Mouse (Mus musculus) spleen, postnatal 36 days (tissue): ENCODE results near the gene Rab31.

ENCODE experiments used
- DNase-seq, 2 experiments: peaks; one replicate each; pipeline ENCODE4 v3.0.0; 2022; ENCODE audit warnings: low spot score in 2 of 2, mixed read lengths in 1 of 2

Rab31 gene

DNA sequence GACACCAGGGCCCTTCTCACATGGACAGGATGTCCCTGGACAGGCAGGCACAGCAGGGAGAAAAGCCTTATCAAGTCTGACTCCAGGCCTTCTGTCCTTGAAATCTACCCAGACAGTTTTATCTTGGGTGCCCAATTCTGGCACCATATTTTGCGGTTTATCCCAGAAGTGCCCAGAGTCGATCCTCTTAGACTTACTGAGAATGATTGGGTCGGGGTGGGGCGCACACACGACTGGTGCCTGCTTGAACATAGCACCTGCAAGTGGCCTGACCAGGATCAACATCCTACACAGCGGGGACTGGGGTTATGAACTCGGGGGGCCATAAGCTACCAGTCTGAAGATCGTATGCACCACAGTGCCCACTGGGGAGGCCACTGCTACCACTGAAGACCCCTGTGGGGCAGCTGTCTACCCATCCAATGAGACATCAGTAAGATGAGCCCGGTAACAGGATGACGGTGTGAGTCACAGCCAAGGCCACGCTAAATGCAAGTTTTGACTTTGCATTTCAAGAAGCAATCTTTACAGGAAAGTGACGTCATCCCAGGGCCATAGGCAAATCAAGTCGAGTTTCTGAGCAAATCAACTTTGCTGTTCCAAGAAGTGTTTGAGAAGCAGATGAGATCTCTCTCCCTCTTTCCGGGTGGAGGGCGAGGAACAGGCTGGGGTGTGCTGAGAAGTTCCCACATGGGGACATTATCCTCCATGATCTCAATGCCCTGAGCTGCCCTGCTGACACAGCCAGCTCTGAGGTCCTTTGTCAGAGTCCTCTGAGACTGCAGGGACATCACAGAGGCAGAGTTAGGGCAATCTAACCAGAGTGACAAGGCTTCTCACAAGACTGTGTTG is 32.5 kb downstream of the Rab31 start:
- DNase-seq = no peak

DNA sequence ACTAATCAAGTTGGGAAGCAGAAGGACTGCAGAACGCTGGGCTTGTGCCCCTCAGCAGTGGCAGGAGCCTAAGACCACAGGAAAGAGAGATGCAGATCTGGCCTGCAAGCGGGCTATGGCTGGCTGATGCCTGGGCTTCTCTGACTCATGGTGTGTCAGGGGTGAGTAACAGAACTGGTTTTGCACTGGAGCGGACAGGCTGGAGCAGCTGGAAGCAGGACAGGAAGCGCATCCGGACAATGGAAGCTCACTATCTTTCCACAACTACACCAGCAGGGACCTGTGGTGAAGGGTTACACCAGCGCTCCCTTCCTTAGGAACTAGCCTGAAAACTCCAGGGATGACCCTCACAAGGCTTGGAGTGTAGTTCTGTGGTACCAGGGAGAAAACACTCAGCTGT is 34.9 kb downstream of the Rab31 start:
- no peak for DNase-seq

DNA sequence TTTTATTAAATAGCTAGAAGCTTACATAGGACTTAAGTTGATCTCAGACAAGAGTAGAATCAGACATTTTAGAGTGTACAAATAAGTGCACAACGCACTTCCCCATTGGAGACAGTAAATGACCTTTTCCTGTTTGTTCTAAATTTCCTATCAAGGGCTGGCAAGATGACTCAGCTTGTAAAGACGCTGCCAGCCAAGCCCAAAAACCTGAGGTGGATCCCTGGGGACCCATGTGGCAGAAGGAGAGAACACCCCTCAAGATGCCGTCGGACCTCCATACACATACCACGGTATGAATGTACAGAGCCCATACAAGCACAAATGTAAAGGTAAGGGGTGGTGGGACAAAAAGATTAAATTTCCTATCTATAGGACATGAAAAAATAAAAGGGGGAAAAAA is 35.4 kb downstream of the Rab31 start:
- no peak for DNase-seq

DNA sequence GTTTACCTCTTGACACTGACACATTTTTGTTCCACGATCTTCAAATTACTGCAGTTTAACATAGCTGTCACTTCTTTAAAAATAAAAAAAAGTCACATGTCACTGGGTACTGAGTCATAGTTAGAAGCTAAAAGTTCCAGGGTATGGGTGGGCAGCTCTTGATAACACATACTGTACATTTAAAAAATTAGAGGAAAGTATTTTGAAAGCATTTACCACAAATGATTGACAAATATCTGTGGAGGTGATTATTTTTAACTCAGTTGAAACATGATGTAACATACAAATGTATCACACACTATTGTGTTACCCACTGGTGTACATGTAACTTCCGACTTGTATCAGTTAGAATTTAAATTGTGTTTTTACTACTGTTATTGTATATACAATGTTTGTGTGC is 37.5 kb downstream of the Rab31 start:
- no peak for DNase-seq

DNA sequence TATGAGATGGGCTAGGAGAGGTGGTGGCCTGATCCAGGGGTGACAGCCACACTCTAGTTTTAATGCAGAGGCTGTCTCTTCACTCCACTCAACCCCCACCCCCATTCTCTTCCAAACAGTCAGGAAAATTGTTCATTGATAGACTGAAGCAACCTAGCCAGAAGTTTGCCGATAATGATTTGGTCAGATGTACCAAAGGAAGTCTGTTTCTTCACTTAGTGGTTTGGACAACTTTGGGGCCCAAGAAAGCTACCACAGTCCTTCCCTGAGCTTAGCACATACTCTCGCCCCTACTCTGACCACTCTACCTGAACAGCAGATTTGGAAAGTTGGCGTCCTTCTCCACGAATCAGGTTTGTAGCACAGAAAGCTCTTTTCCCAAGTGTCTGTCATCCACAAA is 39.9 kb downstream of the Rab31 start:
- no peak for DNase-seq

DNA sequence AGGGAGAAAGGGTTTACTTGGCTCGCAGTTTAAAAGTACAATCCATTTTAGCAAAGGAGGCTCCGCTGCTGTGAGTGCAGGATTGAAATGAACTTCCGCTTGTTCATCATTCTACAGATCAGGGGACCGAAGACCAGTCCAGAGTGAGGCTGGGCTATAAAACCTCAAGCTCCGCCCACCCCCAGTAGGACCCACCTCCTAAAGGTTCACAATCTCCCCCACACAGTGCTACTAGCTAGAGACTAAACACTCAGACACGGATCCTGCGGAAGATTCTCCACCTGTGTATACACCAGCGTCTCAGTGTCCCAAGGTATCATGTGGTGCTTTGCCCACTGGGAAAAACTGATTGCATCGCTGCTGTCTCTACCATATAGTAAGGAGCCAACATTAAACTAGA is 40.8 kb downstream of the Rab31 start:
- DNase-seq = no peak

DNA sequence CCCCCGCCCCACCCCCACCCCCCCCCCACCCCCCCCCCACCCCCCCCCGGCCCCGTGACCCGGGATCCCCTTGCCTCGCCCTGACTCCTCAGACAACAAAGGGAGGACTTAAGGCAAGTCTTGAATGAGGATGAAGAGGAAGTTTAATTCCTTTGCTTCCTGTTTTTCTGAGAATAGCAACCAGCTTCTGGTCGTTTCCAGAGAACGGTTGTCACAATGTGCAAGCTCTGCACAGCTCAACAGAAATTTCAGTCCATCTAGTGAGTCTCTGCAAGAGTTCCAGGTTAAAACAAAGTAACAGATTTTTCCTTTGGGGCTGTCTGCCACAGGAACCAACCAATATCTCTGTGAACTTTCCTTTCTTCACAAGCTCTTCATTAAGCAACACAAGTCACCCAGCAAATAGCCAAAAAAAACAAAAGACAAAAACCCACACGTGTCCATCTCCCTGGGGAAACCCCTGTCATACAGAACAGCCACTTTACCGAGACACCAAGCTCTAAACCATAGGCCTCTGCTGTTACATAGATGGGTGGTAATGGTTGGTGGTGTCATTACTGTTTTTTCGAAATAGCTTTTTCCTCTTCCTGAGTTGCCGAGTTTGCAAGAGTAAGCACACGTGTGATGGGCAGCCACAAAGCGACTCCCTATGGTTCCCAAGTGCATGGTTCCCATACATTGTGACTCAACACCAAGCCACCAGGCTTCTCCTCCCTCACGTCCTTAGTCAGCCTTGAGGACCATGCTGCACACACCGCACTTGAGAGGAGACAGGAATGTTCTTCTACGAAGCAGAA is 42.4 kb downstream of the Rab31 start:
- DNase-seq = peak; percentile 22 to 43

DNA sequence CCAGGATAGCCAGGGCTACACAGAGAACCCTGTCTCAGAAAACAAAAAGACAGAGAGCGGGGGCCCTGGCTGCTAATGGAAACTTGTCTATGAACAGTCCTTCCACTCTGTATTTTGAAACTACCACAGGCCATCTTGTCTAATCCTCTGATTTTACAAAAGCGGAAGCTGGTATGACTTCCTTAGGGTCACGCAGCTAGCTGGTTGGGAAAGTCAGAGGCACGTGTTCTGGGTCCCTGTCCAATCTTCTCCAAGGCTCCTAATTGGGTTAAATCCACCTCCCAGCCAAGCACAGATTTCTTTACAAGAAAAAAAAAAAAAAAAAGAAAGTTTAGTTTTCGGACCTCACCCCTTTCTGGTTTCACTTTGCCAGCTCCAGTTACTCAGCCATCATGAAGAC is 45.8 kb downstream of the Rab31 start:
- no peak for DNase-seq

DNA sequence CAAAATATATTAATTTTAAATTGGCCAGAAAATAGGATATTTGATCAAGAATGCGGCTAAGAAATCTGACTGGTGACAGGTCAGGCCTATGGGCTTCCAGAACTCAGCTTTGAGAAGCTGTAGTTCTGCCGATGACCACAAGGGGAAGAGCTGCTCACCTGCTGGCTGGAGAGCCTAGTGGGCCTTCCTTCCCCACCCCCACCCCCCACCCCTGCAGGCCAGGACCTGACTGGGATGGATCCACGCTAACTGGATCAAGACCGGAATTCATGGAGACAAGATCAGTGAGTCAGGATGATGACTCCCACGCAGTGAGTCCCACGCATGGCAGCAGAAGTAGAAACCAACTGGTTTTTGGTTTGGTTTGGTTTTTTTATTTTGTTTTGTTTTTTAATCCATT is 46.3 kb downstream of the Rab31 start:
- peak in 1 of 2 experiments; percentile 17 for DNase-seq

DNA sequence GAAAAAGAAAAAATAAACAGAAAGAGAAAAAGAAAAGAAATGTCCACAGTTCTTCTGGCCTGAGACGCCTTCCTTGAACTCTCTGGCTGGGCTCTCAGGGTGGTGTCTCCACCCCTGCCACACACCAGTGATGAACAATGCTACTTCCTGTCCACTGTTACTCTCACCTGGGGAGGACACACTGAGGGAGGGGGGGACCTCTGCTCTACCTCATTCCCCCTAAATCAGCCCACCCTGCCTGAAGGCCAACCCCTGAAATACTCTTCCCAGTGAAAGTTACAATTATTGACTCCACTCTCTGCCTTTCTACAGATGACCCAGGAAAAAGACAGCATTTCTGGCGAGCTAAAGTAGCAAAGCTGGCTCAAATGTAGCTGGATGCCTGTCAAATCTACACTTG is 46.7 kb downstream of the Rab31 start:
- DNase-seq = no peak

DNA sequence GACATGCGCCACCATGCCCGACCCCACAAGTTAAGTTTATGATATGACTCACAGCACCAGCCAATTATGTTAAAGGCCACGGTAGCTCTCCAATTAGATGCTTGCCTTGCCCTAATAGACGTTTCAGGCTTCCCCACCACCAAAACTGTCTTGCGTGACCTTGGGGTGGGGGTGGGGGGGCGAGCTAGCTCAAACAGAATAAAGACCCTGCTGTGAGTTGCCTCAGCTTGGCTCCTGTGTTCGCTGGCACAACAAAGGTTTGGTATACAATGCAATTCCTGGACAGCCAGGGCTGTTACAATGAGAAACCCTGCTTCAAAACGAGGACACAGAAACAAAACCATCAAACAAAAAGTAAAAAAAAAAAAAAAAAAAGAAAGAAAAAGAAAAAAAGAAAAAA is 47.2 kb downstream of the Rab31 start:
- no peak for DNase-seq

DNA sequence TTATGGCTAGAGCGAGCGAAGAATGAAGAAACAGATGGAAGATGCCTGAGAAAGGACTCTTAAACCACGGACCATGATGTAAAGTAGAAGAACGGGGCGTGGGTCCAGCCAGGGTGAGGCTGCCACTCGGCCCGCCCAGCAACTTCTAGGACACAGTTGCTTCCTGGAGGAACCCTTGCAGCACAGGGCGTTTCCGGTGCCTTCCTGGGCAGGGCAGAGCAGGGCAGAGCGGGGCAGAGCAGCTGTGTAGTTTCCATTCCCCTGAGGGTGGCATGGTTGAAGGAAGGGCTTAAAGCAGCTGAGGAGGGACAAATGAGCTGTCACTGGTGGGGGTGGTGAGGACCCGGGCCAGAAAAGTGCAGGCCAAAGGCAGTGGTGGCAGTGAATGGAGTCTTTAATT is 48.3 kb downstream of the Rab31 start:
- DNase-seq = peak; percentile 81 to 82

DNA sequence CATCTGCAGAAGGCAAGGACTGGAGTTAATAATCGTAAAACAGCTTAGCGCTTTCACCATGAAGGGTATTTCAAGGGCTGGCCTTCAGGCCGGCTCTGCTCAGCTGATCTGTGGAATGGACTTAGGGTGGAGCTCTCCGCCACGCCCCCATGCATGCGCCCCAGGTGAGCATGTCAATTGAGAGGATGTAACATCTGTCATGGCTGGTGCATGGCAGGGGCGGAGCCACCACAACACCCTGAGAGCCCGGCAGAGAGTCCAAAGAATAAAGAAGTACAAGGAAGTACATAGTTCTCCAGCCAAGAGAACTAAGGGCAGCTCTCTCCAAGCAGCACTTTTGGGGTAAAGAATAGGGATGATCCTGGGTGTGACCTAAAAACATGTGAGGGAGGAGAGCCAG is 48.9 kb downstream of the Rab31 start:
- DNase-seq = peak; percentile 77 to 79

DNA sequence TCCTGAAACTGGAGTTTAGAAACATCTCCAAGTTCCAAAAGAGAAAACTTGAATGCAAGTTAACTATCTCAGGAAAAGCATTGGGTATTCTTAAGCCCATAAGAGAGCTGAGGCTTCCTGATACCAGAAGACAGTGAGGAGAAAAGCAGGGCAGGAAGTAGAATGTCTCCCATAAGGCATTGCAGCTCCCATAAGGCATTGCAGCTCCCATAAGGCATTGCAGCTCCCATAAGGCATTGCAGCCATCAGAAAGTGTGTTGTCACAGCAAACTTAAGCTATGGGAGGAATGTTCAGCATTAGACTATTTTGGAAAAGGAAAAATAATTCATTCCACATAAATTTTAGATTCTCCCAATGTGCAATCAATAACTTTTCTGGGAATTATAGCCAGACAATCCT is 51.2 kb downstream of the Rab31 start:
- no peak for DNase-seq

DNA sequence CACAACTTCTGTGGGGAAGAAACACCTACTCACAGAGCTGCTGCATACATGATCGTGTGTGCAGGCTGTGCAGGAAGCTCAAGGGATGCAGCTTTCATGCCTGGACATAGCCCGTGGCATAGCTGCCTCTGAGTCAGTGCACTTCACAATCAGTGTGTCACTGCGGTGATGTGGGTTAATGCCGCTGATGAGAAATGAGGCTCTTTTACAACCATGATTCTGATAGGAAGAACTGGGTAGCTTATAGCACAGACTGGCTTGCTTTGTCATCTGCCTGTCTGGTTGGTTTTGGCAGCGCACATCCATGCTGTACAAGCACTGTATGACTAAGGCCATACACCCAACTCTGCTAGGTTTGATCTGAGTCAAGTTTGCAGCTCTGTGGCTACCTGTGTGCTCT is 52.7 kb downstream of the Rab31 start:
- no peak for DNase-seq

DNA sequence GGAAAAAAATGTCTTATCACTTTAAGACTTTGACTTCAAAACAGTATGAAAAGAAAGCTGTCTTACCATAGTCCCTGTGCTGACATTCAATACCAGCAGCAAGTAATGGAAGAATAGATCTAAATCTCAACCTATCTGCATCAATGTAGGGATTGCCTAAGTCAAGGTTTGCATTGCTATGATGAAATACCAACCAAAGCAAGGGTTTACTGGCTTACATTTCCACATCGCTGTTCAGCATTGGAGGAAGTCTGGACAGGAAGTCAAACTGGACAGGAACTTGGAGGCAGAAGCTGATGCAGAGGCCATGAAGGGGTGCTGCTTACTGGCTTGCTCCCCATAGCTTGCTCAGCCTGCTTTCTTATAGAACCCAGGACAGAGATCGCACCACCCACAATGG is 54.0 kb downstream of the Rab31 start:
- DNase-seq = no peak

DNA sequence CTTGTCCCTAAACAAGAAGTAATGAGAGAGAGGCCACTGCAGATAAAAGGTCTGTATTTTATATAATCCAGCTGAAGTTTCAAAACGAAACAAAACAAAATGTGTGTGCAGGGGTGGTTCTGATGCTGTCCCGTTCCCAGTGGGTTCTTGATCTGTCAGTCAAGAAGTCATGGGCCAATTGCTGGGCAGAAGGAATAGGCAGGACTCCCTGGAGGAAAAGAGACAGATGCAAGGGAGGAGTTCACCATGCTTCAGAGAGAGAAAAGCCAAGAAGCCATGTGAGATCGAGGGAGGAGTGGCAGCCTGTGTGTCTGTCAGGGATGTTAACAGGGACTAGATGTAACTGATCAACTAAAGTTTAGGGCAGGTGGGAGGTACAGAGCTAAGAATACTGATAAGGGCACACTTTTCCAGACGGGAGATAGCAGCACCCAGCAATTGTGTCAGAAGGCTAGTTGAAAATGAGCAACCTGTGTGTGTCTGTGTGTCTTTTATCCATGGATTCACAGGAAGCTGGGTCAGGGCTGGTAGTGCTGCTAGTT is 54.8 kb downstream of the Rab31 start:
- DNase-seq = no peak

DNA sequence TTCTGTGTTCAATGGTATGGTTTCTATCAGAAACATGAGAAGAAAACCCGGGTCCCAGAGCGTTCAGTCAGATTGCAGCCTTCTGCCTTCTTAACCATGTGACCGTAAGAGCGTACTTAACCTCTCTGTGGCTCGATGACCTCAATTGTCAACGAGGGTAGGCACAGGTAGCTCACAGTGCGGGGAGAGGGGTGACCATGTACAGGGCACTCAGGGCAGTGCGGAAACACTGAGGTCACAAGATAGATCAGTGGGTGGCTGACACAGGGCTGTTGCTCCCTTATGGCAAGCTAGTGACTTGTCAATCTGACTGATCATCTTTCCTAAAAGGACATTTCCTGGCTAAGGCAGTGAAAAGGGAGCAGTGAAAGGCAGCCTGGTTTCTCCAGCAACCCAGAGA is 58.5 kb downstream of the Rab31 start:
- DNase-seq = no peak

DNA sequence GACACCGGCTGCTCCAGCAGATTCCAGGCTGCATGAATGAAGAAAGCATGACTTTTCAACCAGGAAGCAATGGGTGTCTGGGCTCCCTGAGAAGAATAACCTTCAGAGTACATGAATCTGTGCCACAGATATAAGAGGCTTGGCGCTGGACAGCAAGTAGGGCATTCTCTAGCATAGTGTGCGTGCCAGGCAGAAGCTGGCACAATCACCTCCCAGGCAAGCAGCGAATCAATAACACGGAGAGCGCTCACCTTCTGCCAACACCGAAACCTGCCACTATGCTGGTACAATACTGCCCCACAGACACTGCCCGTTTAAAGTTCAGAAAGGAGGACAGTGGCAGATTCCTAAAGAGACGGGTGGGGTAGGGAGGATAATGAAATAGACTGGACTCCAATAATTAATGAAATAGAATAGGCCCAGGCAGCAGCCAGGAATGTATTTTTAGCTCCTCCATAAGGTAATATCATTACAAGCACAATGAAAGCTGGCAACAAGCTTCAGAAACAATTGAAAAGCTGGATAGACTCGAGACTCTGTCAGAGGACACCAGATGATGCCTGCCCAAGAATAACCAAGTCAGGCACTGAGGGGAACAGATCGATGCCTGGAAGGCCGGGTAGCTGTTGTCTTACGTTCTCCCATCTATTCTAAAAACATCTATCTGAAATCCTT is 59.6 kb downstream of the Rab31 start:
- DNase-seq = no peak

DNA sequence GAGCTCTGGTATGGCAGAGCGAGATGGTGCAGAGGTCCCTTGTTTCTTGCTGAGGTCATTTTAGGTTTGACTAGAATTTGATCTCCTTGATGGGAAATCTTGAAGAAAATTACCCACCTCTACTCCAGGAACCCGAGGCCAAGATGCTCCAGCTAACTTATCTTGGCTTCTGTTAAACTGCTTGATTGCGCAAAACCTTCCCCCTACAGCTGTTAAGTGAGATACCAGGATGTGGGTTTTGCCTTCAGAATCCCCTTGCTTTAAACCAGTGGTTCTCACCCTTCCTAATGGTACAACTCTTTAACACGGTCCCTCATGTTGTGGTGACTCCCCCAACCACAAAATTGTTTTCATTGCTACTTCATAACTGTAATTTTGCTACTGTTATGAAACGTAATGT is 60.8 kb downstream of the Rab31 start:
- DNase-seq = no peak

DNA sequence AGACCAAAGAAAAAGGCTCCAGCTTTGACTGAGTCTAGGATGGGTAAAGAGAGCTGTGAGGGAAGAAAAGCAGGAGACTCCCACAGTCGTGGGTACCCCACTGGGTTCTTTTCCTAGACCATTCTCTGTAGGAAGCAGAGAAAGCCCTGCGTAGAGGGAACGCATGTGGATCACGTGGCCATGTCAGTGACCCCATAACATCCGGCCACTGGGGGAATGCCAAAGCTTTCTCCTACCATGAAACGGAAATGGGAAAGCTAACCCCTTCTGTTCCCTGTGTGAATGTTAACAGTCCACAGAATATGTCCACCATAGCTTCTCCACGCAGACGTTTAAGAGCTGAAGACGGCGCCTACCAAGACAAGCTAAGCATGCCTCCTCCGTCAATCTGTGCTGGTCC is 62.0 kb downstream of the Rab31 start:
- DNase-seq = no peak

DNA sequence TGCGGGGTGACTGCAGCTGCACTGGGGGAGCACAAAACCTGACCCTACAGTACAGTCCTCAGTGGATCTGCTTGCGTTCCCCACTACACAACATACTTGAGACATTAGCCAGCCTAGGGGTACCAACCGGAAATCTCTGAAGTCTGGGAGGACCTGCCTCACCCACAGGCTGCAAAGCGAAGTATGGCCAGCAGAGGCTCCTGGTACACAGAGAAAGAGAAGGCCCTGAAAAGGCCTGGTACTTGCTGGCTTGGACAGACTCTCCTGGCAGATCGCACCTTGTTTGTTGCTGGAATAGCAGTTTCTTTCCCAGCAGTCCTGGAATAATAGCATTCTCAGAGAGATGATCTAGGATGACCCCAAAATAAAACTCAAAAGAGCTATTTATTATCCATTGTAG is 66.3 kb downstream of the Rab31 start:
- peak; percentile 60 to 67 for DNase-seq
